Mouse (Mus musculus): ENCODE results near the gene Bhmt2. TPM values are rescaled to one million over a fixed set of nuclear protein-coding genes. Genes with fewer than 3 reads are reported as not detected.

Bhmt2 gene
- 0.75 and 1.1 TPM in 2 replicates for polyA plus RNA-seq (2012; rRNA removed)

GRCm38 (mm10) chr13:93674131-93674561, at the start of gene Bhmt2, which contains the start of gene Dmgdh:
TSS of gene Bhmt2 (minus strand) at chr13:93674302.
TSS of gene Dmgdh (plus strand) at chr13:93674433.
- Histone ChIP-seq H3K4me3 (ENCODE audit: insufficient read depth, low read length) (no peak within 1 kb of the TSS), H3K27ac (ENCODE audit: insufficient read depth, low read length) (no peak within 1 kb of the TSS), H3K4me1 (ENCODE audit: control insufficient read depth, insufficient read depth, low read length) (no peaks in the 10 kb centered on the region)
- no peak for TF ChIP-seq CTCF (IDR thresholded peaks at IDR 0.05; ENCODE audit: extremely low read depth, insufficient read depth, low read length)

GRCm38 (mm10) chr13:93723455-93723854, 49.4 kb upstream of the Bhmt2 start:
- H3K27ac ChIP-seq (ENCODE audit: insufficient read depth, low read length) = no peak overlapping the region
- no peak overlapping the region for H3K4me3 ChIP-seq (ENCODE audit: insufficient read depth, low read length)
- H3K4me1 ChIP-seq (ENCODE audit: control insufficient read depth, insufficient read depth, low read length) = peaks cover 1% of the 10 kb centered on the region; the same call in 1 of the 2 replicates
- TF ChIP-seq CTCF (IDR thresholded peaks at IDR 0.05; ENCODE audit: extremely low read depth, insufficient read depth, low read length) = no peak
- TF ChIP-seq POLR2A (IDR thresholded peaks at IDR 0.05; ENCODE audit: extremely low read depth, insufficient read depth, low read length) = no peak

GRCm38 (mm10) chr13:93721916-93722315, 47.8 kb upstream of the Bhmt2 start:
- H3K4me1 ChIP-seq (ENCODE audit: control insufficient read depth, insufficient read depth, low read length) = peaks cover 1% of the 10 kb centered on the region; the same call in 1 of the 2 replicates
- H3K4me3 ChIP-seq (ENCODE audit: insufficient read depth, low read length) = no peak overlapping the region
- no peak for TF ChIP-seq POLR2A (IDR thresholded peaks at IDR 0.05; ENCODE audit: extremely low read depth, insufficient read depth, low read length)
- no peak for TF ChIP-seq CTCF (IDR thresholded peaks at IDR 0.05; ENCODE audit: extremely low read depth, insufficient read depth, low read length)
- peak overlapping the region; percentile 80 for H3K27ac ChIP-seq (ENCODE audit: insufficient read depth, low read length)

- H3K4me1 ChIP-seq (ENCODE audit: control insufficient read depth, insufficient read depth, low read length) = peaks cover 1% of the 10 kb centered on the region; the same call in 1 of the 2 replicates
- H3K4me3 ChIP-seq (ENCODE audit: insufficient read depth, low read length) = peak overlapping the region; percentile 11; the same call in 1 of the 2 replicates
- peak; percentile 88 for TF ChIP-seq CTCF (IDR thresholded peaks at IDR 0.05; ENCODE audit: extremely low read depth, insufficient read depth, low read length)
- no peak for TF ChIP-seq POLR2A (IDR thresholded peaks at IDR 0.05; ENCODE audit: extremely low read depth, insufficient read depth, low read length)
- no peak overlapping the region for H3K27ac ChIP-seq (ENCODE audit: insufficient read depth, low read length)
These were observed 44.8 kb upstream of the Bhmt2 start for GRCm38 (mm10) chr13:93718948-93719347.

GRCm38 (mm10) chr13:93717113-93717512, 43.0 kb upstream of the Bhmt2 start:
- no peak for TF ChIP-seq CTCF (IDR thresholded peaks at IDR 0.05; ENCODE audit: extremely low read depth, insufficient read depth, low read length)
- TF ChIP-seq POLR2A (IDR thresholded peaks at IDR 0.05; ENCODE audit: extremely low read depth, insufficient read depth, low read length) = no peak
- Histone ChIP-seq H3K4me1 (ENCODE audit: control insufficient read depth, insufficient read depth, low read length) (no peaks in the 10 kb centered on the region), H3K4me3 (ENCODE audit: insufficient read depth, low read length) (no peak overlapping the region), H3K27ac (ENCODE audit: insufficient read depth, low read length) (no peak overlapping the region)

- TF ChIP-seq CTCF (IDR thresholded peaks at IDR 0.05; ENCODE audit: extremely low read depth, insufficient read depth, low read length) (no peak), POLR2A (IDR thresholded peaks at IDR 0.05; ENCODE audit: extremely low read depth, insufficient read depth, low read length) (no peak)
- Histone ChIP-seq H3K4me3 (ENCODE audit: insufficient read depth, low read length) (no peak overlapping the region), H3K4me1 (ENCODE audit: control insufficient read depth, insufficient read depth, low read length) (no peaks in the 10 kb centered on the region)
These were observed 39.7 kb upstream of the Bhmt2 start for GRCm38 (mm10) chr13:93713826-93714225.

GRCm38 (mm10) chr13:93712362-93712761, 38.3 kb upstream of the Bhmt2 start:
- Histone ChIP-seq H3K27ac (ENCODE audit: insufficient read depth, low read length) (no peak overlapping the region), H3K4me1 (ENCODE audit: control insufficient read depth, insufficient read depth, low read length) (no peaks in the 10 kb centered on the region), H3K4me3 (ENCODE audit: insufficient read depth, low read length) (no peak overlapping the region)
- TF ChIP-seq CTCF (IDR thresholded peaks at IDR 0.05; ENCODE audit: extremely low read depth, insufficient read depth, low read length) (no peak), POLR2A (IDR thresholded peaks at IDR 0.05; ENCODE audit: extremely low read depth, insufficient read depth, low read length) (no peak)

More at GRCm38 (mm10) chr13:93713826-93714225, 39.7 kb upstream of the Bhmt2 start:
- H3K27ac ChIP-seq (ENCODE audit: insufficient read depth, low read length) = no peak overlapping the region

- Histone ChIP-seq H3K27ac (ENCODE audit: insufficient read depth, low read length) (no peak overlapping the region), H3K4me1 (ENCODE audit: control insufficient read depth, insufficient read depth, low read length) (no peaks in the 10 kb centered on the region), H3K4me3 (ENCODE audit: insufficient read depth, low read length) (no peak overlapping the region)
- TF ChIP-seq POLR2A (IDR thresholded peaks at IDR 0.05; ENCODE audit: extremely low read depth, insufficient read depth, low read length) = no peak
- TF ChIP-seq CTCF (IDR thresholded peaks at IDR 0.05; ENCODE audit: extremely low read depth, insufficient read depth, low read length) = no peak
These were observed 37.1 kb upstream of the Bhmt2 start for GRCm38 (mm10) chr13:93711226-93711625.

GRCm38 (mm10) chr13:93710325-93710724, 36.2 kb upstream of the Bhmt2 start:
- Histone ChIP-seq H3K4me3 (ENCODE audit: insufficient read depth, low read length) (no peak overlapping the region), H3K27ac (ENCODE audit: insufficient read depth, low read length) (no peak overlapping the region), H3K4me1 (ENCODE audit: control insufficient read depth, insufficient read depth, low read length) (no peaks in the 10 kb centered on the region)
- TF ChIP-seq CTCF (IDR thresholded peaks at IDR 0.05; ENCODE audit: extremely low read depth, insufficient read depth, low read length) (no peak), POLR2A (IDR thresholded peaks at IDR 0.05; ENCODE audit: extremely low read depth, insufficient read depth, low read length) (no peak)

- Histone ChIP-seq H3K4me1 (ENCODE audit: control insufficient read depth, insufficient read depth, low read length) (no peaks in the 10 kb centered on the region), H3K27ac (ENCODE audit: insufficient read depth, low read length) (no peak overlapping the region), H3K4me3 (ENCODE audit: insufficient read depth, low read length) (no peak overlapping the region)
- TF ChIP-seq POLR2A (IDR thresholded peaks at IDR 0.05; ENCODE audit: extremely low read depth, insufficient read depth, low read length) = no peak
- TF ChIP-seq CTCF (IDR thresholded peaks at IDR 0.05; ENCODE audit: extremely low read depth, insufficient read depth, low read length) = no peak
These were observed 33.2 kb upstream of the Bhmt2 start for GRCm38 (mm10) chr13:93707271-93707670.
